Mouse (Mus musculus) lung, postnatal 0 days (tissue): Measurements from ENCODE around the gene Dlx6. TPM values are rescaled to one million over a fixed set of nuclear protein-coding genes. Genes with fewer than 3 reads are reported as not detected.

Experiments
- ATAC-seq: fragments of 200-750 bp; cut with Nextera tagmentation; 2 replicates; pipeline ENCODE4 v1.8.0; 2017; ENCODE audit warnings: moderate library complexity
- DNase-seq: peaks from one replicate; pipeline ENCODE4 v3.0.0-alpha.2; 2016; ENCODE audit warnings: low spot score
- H3K27ac ChIP-seq: fragments of 300-500 bp; sonication (generic); 2 replicates; pipeline ENCODE4 v1.5.1; 2014; ENCODE audit warnings: antibody characterized with exemption, mild to moderate bottlenecking, low read length, mixed read lengths
- H3K27me3 ChIP-seq: fragments of 300-500 bp; sonication (generic); replicated peaks from 2 replicates; pipeline ENCODE4 v1.6.1; 2014; ENCODE audit warnings: low read length, mixed read lengths; ENCODE audit not compliant: insufficient read depth
- H3K36me3 ChIP-seq: fragments of 300-500 bp; sonication (generic); 2 replicates; pipeline ENCODE4 v1.6.1; 2014; ENCODE audit warnings: low read length, mixed read lengths; ENCODE audit not compliant: insufficient read depth
- H3K4me1 ChIP-seq: fragments of 300-500 bp; sonication (generic); 2 replicates; pipeline ENCODE4 v1.6.1; 2014; ENCODE audit warnings: antibody characterized with exemption, low read depth, low read length, mixed read lengths; ENCODE audit not compliant: insufficient read depth
- H3K4me2 ChIP-seq: fragments of 300-500 bp; sonication (generic); replicated peaks from 2 replicates; pipeline ENCODE4 v1.6.1; 2014; ENCODE audit warnings: low read depth, mild to moderate bottlenecking, low read length, moderate library complexity, mixed read lengths
- H3K4me3 ChIP-seq: fragments of 300-500 bp; sonication (generic); 2 replicates; pipeline ENCODE4 v1.5.1; 2014; ENCODE audit warnings: low read depth, low read length
- H3K9ac ChIP-seq: fragments of 300-500 bp; sonication (generic); replicated peaks from 2 replicates; pipeline ENCODE4 v1.6.1; 2014; ENCODE audit warnings: low read depth, mild to moderate bottlenecking
- H3K9me3 ChIP-seq: fragments of 300-500 bp; sonication (generic); 2 replicates; pipeline ENCODE4 v1.6.1; 2016; ENCODE audit warnings: low read length, mixed read lengths
- CTCF ChIP-seq: IDR thresholded peaks from 2 replicates; pipeline ENCODE4 v1.5.1; 2016; ENCODE audit warnings: antibody characterized with exemption, mild to moderate bottlenecking
- EP300 ChIP-seq: IDR thresholded peaks from 2 replicates; pipeline ENCODE4 v1.6.1; 2016; ENCODE audit warnings: antibody characterized with exemption, mild to moderate bottlenecking, control low read depth
- WGBS: fragments of 180-500 bp; shearing (Covaris S2); extraction: QIAGEN DNeasy Blood & Tissue Kit; methylation state at CpG from one replicate; pipeline ENCODE4 v1.1.7; 2014; 5-methylcytosine and 5-hydroxymethylcytosine counted together
- polyA plus RNA-seq: library from polyadenylated mRNA; unstranded; fragments of >200 nt; fragmentation: Nextera tagmentation; extraction: Ambion mirVana; gene quantifications from 2 replicates; pipeline ENCODE4 v1.2.1, GENCODE M21; 2015

Gene Dlx6
- polyA plus RNA-seq, 1 experiment from 2014 or later, result not detected

GRCm38 (mm10) chr6:6882266-6882797 lies 19.2 kb downstream of the Dlx6 start:
- ATAC-seq (no peak), DNase-seq (no peak)
- TF ChIP-seq EP300 (no peak), CTCF (no peak)
- 11% methylated on average over 10 of the region's 11 CpGs for WGBS
- H3K36me3 ChIP-seq, result no peaks in the 10 kb centered on the region
- H3K9ac ChIP-seq, result no peak overlapping the region
- H3K4me2 ChIP-seq, result peak overlapping the region; percentile 55; the same call in 1 of the 2 replicates
- H3K9me3 ChIP-seq, result no peaks in the 10 kb centered on the region
- H3K4me3 ChIP-seq, result no peak overlapping the region
- no peak overlapping the region for H3K27ac ChIP-seq
- peaks cover 75% of the 10 kb centered on the region for H3K27me3 ChIP-seq
- no peaks in the 10 kb centered on the region for H3K4me1 ChIP-seq

- DNase-seq, result peak; percentile 60
- 7% methylated on average over 12 of the region's 12 CpGs for WGBS
- Histone ChIP-seq H3K4me1 (no peaks in the 10 kb centered on the region), H3K9ac (no peak overlapping the region), H3K4me3 (no peak overlapping the region), H3K27me3 (peaks cover 50% of the 10 kb centered on the region), H3K4me2 (no peak overlapping the region), H3K36me3 (no peaks in the 10 kb centered on the region), H3K27ac (no peak overlapping the region), H3K9me3 (no peaks in the 10 kb centered on the region)
- no peak for ATAC-seq
- TF ChIP-seq EP300 (no peak), CTCF (peak; percentile 86)
These were observed 21.8 kb downstream of the Dlx6 start for GRCm38 (mm10) chr6:6884897-6885296.

- WGBS, result 66% methylated on average over 3 of the region's 3 CpGs
- Histone ChIP-seq H3K4me2 (no peak overlapping the region), H3K27ac (no peak overlapping the region), H3K36me3 (no peaks in the 10 kb centered on the region), H3K9ac (no peak overlapping the region), H3K9me3 (no peaks in the 10 kb centered on the region), H3K27me3 (peaks cover 37% of the 10 kb centered on the region), H3K4me1 (no peaks in the 10 kb centered on the region), H3K4me3 (no peak overlapping the region)
- DNase-seq, result no peak
- ATAC-seq, result no peak
- TF ChIP-seq CTCF (no peak), EP300 (no peak)
These were observed 23.1 kb downstream of the Dlx6 start for GRCm38 (mm10) chr6:6886225-6886624.

- H3K36me3 ChIP-seq, result no peaks in the 10 kb centered on the region
- H3K4me2 ChIP-seq, result no peak overlapping the region
- TF ChIP-seq CTCF (peak; percentile 22; the same call in 1 of the 2 replicates), EP300 (no peak)
- H3K4me3 ChIP-seq, result no peak overlapping the region
- H3K9ac ChIP-seq, result no peak overlapping the region
- no peak overlapping the region for H3K27ac ChIP-seq
- WGBS, result 59% methylated on average over 6 of the region's 6 CpGs
- DNase-seq (no peak), ATAC-seq (no peak)
- no peaks in the 10 kb centered on the region for H3K9me3 ChIP-seq
- H3K27me3 ChIP-seq, result peaks cover 6% of the 10 kb centered on the region; the same call in 1 of the 2 replicates
- no peaks in the 10 kb centered on the region for H3K4me1 ChIP-seq
These were observed 26.9 kb downstream of the Dlx6 start for GRCm38 (mm10) chr6:6890047-6890446.

- Histone ChIP-seq H3K4me1 (no peaks in the 10 kb centered on the region), H3K4me2 (no peak overlapping the region), H3K4me3 (no peak overlapping the region), H3K9ac (no peak overlapping the region), H3K27me3 (no peaks in the 10 kb centered on the region), H3K27ac (no peak overlapping the region), H3K9me3 (no peaks in the 10 kb centered on the region), H3K36me3 (no peaks in the 10 kb centered on the region)
- DNase-seq (peak; percentile 59), ATAC-seq (no peak; the same call in 1 of the 2 replicates)
- TF ChIP-seq CTCF (no peak), EP300 (no peak)
- 34% methylated on average over 8 of the region's 8 CpGs for WGBS
These were observed 46.5 kb downstream of the Dlx6 start for GRCm38 (mm10) chr6:6909586-6909985.

GRCm38 (mm10) chr6:6914304-6914703 lies 51.2 kb downstream of the Dlx6 start:
- Histone ChIP-seq H3K27ac (no peak overlapping the region), H3K4me3 (no peak overlapping the region), H3K9ac (no peak overlapping the region), H3K36me3 (no peaks in the 10 kb centered on the region), H3K9me3 (no peaks in the 10 kb centered on the region), H3K27me3 (no peaks in the 10 kb centered on the region), H3K4me2 (no peak overlapping the region), H3K4me1 (no peaks in the 10 kb centered on the region)
- no peak for DNase-seq
- TF ChIP-seq CTCF (no peak), EP300 (no peak)
- ATAC-seq, result no peak
- 56% methylated on average over 1 of the region's 1 CpGs for WGBS
